Mouse (Mus musculus) kidney, postnatal 0 days (tissue): ENCODE data around the gene Rab7b. TPM values are rescaled to one million over a fixed set of nuclear protein-coding genes. Genes with fewer than 3 reads are reported as not detected.

ENCODE experiments used
- ATAC-seq: fragments of 200-750 bp; cut with Nextera tagmentation; replicated peaks from 2 replicates; pipeline ENCODE4 v1.8.0; 2017; ENCODE audit warnings: low read depth, moderate number of reproducible peaks, moderate TSS enrichment, moderate library complexity; ENCODE audit not compliant: low FRiP score
- DNase-seq: peaks from one replicate; pipeline ENCODE4 v3.0.0-alpha.2; 2016; ENCODE audit warnings: low spot score
- H3K27ac ChIP-seq: fragments of 300-500 bp; sonication (generic); 2 replicates; pipeline ENCODE4 v1.5.1; 2014; ENCODE audit warnings: mild to moderate bottlenecking
- H3K27me3 ChIP-seq: fragments of 300-500 bp; sonication (generic); 2 replicates; pipeline ENCODE4 v1.6.1; 2014; ENCODE audit warnings: low read length, mixed read lengths; ENCODE audit not compliant: insufficient read depth
- H3K36me3 ChIP-seq: fragments of 300-500 bp; sonication (generic); 2 replicates; pipeline ENCODE4 v1.6.1; 2014; ENCODE audit warnings: low read length, mixed read lengths; ENCODE audit not compliant: insufficient read depth
- H3K4me1 ChIP-seq: fragments of 300-500 bp; sonication (generic); replicated peaks from 2 replicates; pipeline ENCODE4 v1.6.1; 2014; ENCODE audit warnings: antibody characterized with exemption, low read length, mixed read lengths; ENCODE audit not compliant: insufficient read depth
- H3K4me2 ChIP-seq: fragments of 300-500 bp; sonication (generic); 2 replicates; pipeline ENCODE4 v1.6.1; 2014; ENCODE audit warnings: mild to moderate bottlenecking, low read length, moderate library complexity, mixed read lengths
- H3K4me3 ChIP-seq: fragments of 300-500 bp; sonication (generic); replicated peaks from 2 replicates; pipeline ENCODE4 v1.5.1; 2014; ENCODE audit warnings: low read depth, low read length
- H3K9ac ChIP-seq: fragments of 300-500 bp; sonication (generic); 2 replicates; pipeline ENCODE4 v1.6.1; 2014; ENCODE audit warnings: low read depth, low read length
- H3K9me3 ChIP-seq: fragments of 300-500 bp; sonication (generic); replicated peaks from 2 replicates; pipeline ENCODE4 v1.6.1; 2016; ENCODE audit warnings: low read length, inconsistent platforms, mixed read lengths
- CTCF ChIP-seq: IDR thresholded peaks from 2 replicates; pipeline ENCODE4 v1.5.1; 2016; ENCODE audit warnings: antibody characterized with exemption, low read depth, mild to moderate bottlenecking, moderate library complexity
- WGBS: fragments of 180-500 bp; shearing (Covaris S2); extraction: QIAGEN DNeasy Blood & Tissue Kit; methylation state at CpG from one replicate; pipeline ENCODE4 v1.1.7; 2014; 5-methylcytosine and 5-hydroxymethylcytosine counted together
- polyA plus RNA-seq: library from polyadenylated mRNA; unstranded; fragments of >200 nt; fragmentation: Nextera tagmentation; extraction: Ambion mirVana; gene quantifications from 2 replicates; pipeline ENCODE4 v1.2.1, GENCODE M21; 2015

The Rab7b gene
- polyA plus RNA-seq, 1 experiment from 2014 or later: 2.1 TPM

DNA sequence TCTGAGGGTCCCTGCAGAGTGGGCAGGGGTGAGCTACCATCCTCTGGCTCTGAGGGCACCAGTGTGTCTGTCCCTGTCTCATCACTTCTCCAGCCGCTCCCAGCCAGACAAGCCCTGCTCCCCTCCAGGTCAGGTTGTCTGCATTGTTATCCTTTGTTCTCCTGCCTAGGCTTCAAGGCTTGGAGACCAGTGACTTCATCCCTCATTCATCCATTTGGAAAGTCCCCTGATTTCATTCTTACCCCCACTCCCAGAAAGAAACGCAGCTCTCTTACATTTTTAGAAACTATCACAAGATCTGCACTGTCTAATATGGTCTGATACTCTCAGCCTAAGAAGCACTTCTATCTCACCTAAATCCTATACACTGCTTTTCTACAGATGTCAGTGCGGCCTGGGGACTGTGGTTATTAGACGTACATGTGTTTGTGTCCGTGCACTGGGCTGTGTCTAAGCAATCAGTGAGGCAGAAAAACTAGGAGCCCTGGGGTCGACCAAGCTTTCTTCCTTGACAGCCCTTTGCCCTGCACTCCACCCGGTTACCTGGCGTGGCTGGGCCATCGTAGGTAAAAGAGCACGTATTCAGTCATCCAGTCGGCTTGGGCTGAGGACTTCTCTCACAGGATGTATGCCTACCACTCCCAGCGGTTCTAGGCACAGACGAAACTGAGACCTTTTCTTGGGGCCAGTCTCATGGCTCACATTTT lies 45.1 kb downstream of the Rab7b start:
- Histone ChIP-seq H3K4me3 (no peak overlapping the region), H3K4me1 (peaks cover 10% of the 10 kb centered on the region; the same call in 1 of the 2 replicates), H3K4me2 (no peak overlapping the region), H3K9ac (no peak overlapping the region), H3K36me3 (no peaks in the 10 kb centered on the region), H3K27me3 (no peaks in the 10 kb centered on the region), H3K27ac (peak overlapping the region; percentile 70), H3K9me3 (no peaks in the 10 kb centered on the region)
- DNase-seq: peak; percentile 19
- peak; percentile 48; the same call in 1 of the 2 replicates for ATAC-seq
- 44% methylated on average over 13 of the region's 13 CpGs for WGBS
- no peak for TF ChIP-seq CTCF

DNA sequence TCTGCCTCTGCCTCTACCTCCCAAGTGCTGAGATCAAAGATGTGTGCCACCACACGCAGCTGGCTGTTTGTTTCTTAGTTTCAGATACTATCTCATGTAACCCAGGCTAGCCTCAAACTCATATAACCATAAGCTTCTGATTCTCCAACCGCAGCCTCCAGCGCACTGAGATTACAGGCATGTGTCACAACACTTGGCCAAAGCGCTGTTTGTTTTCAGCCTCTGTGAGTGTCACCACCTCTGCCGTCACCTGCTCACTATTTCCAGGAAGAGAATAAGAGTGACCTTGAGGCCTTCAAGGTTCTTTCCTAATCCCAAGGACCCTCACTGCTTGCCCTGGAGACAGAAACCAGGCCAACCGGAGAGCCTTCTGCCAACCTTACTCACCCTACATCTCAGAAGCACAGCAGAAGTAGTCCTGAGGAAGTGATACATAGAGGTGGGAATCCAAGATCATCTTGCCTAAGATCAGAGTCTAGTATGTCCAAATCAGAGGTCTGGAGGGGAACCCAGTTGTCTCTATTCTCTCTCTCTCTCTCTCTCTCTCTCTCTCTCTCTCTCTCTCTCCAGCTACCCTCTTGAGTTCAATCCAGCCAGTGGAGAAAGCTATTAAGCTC lies 46.3 kb downstream of the Rab7b start:
- Histone ChIP-seq H3K4me2 (no peak overlapping the region), H3K4me3 (no peak overlapping the region), H3K9ac (no peak overlapping the region), H3K27me3 (no peaks in the 10 kb centered on the region), H3K27ac (no peak overlapping the region), H3K4me1 (peaks cover 10% of the 10 kb centered on the region; the same call in 1 of the 2 replicates), H3K36me3 (no peaks in the 10 kb centered on the region), H3K9me3 (no peaks in the 10 kb centered on the region)
- ATAC-seq (no peak), DNase-seq (no peak)
- WGBS: 91% methylated on average over 6 of the region's 6 CpGs
- no peak for TF ChIP-seq CTCF

DNA sequence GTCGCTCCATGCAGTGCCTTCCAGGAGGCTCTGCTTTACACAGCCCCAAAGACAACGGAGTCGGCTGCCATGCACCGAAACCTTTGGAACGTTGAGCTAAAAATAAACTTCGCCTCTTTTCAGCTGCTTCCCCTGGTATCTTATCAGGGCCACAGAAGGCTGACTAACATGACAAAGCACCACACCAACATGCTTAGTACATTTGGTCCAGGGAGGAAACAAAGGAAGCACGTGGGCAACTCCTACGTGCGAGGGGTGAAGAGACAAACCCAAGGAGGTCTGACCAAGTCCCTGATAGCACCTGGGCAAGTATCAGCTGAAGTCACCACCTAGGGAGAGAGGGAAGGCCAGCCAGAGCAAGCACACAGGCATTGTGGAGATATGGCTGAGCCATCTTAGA lies 48.0 kb downstream of the Rab7b start:
- Histone ChIP-seq H3K4me1 (peaks cover 3% of the 10 kb centered on the region; the same call in 1 of the 2 replicates), H3K4me3 (no peak overlapping the region), H3K36me3 (no peaks in the 10 kb centered on the region), H3K27me3 (no peaks in the 10 kb centered on the region), H3K9ac (no peak overlapping the region), H3K4me2 (no peak overlapping the region), H3K27ac (no peak overlapping the region), H3K9me3 (no peaks in the 10 kb centered on the region)
- no peak for TF ChIP-seq CTCF
- 85% methylated on average over 9 of the region's 9 CpGs for WGBS
- ATAC-seq: no peak
- no peak for DNase-seq

DNA sequence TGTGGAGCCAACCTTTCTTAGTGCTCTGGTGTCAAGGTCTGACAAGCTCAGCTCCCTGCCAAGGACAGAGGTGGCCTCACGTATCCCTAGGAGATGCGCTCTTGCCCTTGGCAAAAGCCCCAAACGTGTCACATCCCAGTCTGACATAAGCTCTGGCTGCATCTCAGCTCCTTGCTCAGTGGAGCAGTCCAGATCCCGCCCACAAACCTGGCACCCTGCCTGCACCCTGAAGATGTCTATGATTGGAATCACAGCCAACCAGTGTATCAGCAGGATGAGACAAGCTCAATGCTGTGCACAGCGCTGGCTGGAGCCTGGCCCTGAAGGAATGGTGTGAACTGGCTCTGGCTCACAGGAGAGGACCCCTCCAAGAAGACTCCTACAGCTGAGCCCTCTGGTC lies 48.8 kb downstream of the Rab7b start:
- 50% methylated on average over 5 of the region's 5 CpGs for WGBS
- no peaks in the 10 kb centered on the region for H3K9me3 ChIP-seq
- H3K4me1 ChIP-seq: peaks cover 3% of the 10 kb centered on the region; the same call in 1 of the 2 replicates
- H3K9ac ChIP-seq: no peak overlapping the region
- peak; percentile 34 for ATAC-seq
- no peak overlapping the region for H3K4me2 ChIP-seq
- H3K36me3 ChIP-seq: no peaks in the 10 kb centered on the region
- no peak for TF ChIP-seq CTCF
- DNase-seq: peak; percentile 29
- H3K4me3 ChIP-seq: no peak overlapping the region
- no peak overlapping the region for H3K27ac ChIP-seq
- H3K27me3 ChIP-seq: no peaks in the 10 kb centered on the region

DNA sequence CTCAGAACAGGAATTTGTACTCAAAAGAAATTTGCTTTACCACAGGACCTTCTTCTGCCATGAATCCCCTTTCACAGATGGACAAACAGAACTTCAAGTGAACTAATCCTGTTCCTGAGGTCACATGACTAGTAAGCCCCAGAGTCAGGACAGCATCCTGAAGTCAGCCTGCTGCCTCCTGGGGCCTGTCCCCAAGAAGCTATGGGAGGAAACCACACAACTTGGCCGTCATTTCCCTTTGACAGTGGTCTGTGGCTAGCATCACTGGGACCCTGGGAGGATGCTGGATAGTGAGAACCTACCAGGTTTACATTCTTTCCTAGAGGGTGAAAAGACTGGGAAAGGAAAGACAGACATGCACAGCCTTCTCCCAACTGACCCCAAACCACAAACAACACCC lies 50.3 kb downstream of the Rab7b start:
- 74% methylated on average over 1 of the region's 1 CpGs for WGBS
- no peak overlapping the region for H3K4me3 ChIP-seq
- H3K4me1 ChIP-seq: no peaks in the 10 kb centered on the region
- TF ChIP-seq CTCF: no peak
- H3K36me3 ChIP-seq: no peaks in the 10 kb centered on the region
- no peak overlapping the region for H3K4me2 ChIP-seq
- H3K9me3 ChIP-seq: no peaks in the 10 kb centered on the region
- DNase-seq: no peak
- no peak overlapping the region for H3K27ac ChIP-seq
- H3K9ac ChIP-seq: no peak overlapping the region
- no peak for ATAC-seq
- H3K27me3 ChIP-seq: no peaks in the 10 kb centered on the region

DNA sequence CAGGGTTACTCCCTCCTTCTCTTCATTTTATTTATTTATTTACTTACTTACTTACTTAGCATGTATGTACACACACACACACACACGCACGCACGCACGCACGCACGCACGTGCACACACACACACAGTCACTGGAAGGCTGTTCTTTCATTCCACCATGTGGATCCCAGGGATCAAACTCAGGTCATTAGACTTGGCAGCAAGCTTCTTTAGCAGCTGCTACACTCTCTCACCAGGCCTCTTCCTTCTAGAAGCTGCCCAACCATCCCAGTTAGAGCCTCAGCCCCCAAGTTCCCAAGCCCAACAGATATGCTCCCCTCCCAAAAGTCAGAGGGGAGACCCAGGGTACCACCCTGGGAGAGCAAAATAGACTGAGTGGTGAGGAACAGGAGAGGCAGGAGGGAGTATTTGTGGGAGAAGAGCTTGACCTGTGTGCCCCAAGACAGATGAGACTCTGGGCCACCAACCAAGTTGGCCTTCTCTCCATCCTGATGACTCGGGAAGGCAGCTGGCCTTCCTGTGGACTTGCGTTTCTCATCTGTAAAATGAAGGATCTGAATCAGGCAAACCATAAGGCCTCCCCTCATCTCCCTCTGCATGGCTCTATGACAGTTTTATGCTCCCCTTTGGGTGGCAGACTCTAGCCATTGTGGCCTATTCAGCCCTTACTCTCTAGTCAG lies 51.1 kb downstream of the Rab7b start:
- H3K4me1 ChIP-seq: no peaks in the 10 kb centered on the region
- no peaks in the 10 kb centered on the region for H3K36me3 ChIP-seq
- no peaks in the 10 kb centered on the region for H3K27me3 ChIP-seq
- no peak for DNase-seq
- H3K9me3 ChIP-seq: no peaks in the 10 kb centered on the region
- 92% methylated on average over 9 of the region's 9 CpGs for WGBS
- no peak for TF ChIP-seq CTCF
- H3K4me2 ChIP-seq: no peak overlapping the region
- H3K9ac ChIP-seq: no peak overlapping the region
- H3K27ac ChIP-seq: 0 out of 2 replicates have a peak overlapping the region, but pooled peaks have one; percentile 2
- no peak overlapping the region for H3K4me3 ChIP-seq
- ATAC-seq: no peak
